In the genomic region with DNA sequence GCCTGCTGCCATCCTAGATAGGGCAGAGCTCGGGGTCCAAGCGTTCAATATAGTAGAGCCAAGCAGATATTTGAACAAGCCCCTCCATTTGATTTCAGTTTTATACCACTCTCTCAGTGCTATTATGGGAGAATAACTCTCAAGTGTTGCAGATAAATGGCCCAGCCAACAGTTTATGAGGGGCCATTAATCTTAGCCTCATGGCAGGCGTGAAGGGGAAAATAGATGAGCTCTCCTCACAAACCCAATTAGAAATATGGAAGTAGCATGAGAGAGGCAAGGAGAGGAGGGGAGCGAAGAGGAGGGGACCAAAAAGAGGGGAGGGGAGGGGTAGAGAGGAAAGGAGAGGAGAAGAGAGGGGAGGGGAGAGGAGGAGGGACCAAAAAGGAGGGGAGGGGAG, we compare ENCODE assay signal across 12 mouse cellular contexts.
"Had no signal": no experiment of that assay in that cellular context is flagged by ENCODE, and none has a peak within 500 bp of the region (broad histone marks: within the 10 kb centered on the region; RNA-seq: fewer than 3 reads in every experiment).

No protein-coding gene starts in this region.

- H3K4me3 ChIP-seq: kidney, embryonic 15.5 days; limb, embryonic 13.5 days; midbrain, embryonic 10.5 days; midbrain, embryonic 15.5 days; stomach, embryonic 15.5 days had no signal

- H3K9ac ChIP-seq: kidney, embryonic 15.5 days; limb, embryonic 13.5 days; liver, embryonic 14.5 days; midbrain, embryonic 15.5 days; stomach, embryonic 15.5 days had no signal

- H3K27ac ChIP-seq: kidney, embryonic 15.5 days; limb, embryonic 13.5 days; liver, embryonic 14.5 days; midbrain, embryonic 10.5 days; midbrain, embryonic 15.5 days; stomach, embryonic 15.5 days had no signal

- H3K27me3 ChIP-seq: stomach, embryonic 15.5 days had no signal

- H3K36me3 ChIP-seq: kidney, embryonic 15.5 days; limb, embryonic 13.5 days; midbrain, embryonic 10.5 days; midbrain, embryonic 15.5 days; stomach, embryonic 15.5 days had no signal

- DNase-seq: kidney, adult 11 months; left cerebral cortex, postnatal 4 days; lung, adult 18-20 months; lung, postnatal 36 days; right cerebral cortex, postnatal 14 days; thymus, postnatal 36 days had no signal

- H3K4me1 ChIP-seq: kidney, embryonic 15.5 days; limb, embryonic 13.5 days; midbrain, embryonic 10.5 days; midbrain, embryonic 15.5 days; stomach, embryonic 15.5 days had no signal

- H3K4me2 ChIP-seq: kidney, embryonic 15.5 days; limb, embryonic 13.5 days; midbrain, embryonic 15.5 days; stomach, embryonic 15.5 days had no signal

- ATAC-seq: midbrain, embryonic 15.5 days had no signal

- H3K9me3 ChIP-seq: kidney, embryonic 15.5 days; limb, embryonic 13.5 days; midbrain, embryonic 10.5 days; midbrain, embryonic 15.5 days; stomach, embryonic 15.5 days had no signal
